Mouse (Mus musculus) B cell, adult 2 months (primary cell): ENCODE results near the gene Rnf212.

Source experiments
- DNase-seq, 2 experiments: peaks; one replicate each; pipeline ENCODE4 v3.0.0; 2022

Rnf212 gene

DNA sequence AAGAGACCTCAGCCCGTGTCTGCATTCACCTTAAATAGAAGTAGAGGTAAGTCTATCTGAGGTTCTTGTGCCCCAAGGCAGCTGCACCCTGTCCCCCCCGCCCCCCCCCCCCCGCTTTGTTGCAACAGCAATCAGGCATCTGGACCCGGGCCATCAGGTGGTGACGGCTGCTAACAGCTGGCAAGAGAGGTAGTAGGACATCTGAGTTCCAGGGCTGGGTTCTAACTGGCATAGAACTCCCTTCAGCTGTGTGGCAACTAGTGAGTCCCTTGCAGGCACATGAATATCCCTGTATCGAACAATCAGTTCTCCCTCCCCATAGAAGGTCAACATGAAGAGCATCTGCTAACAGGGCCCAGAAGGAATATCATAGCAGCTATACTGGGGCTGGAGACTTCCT, 62.8 kb downstream of the Rnf212 start:
- no peak for DNase-seq

DNA sequence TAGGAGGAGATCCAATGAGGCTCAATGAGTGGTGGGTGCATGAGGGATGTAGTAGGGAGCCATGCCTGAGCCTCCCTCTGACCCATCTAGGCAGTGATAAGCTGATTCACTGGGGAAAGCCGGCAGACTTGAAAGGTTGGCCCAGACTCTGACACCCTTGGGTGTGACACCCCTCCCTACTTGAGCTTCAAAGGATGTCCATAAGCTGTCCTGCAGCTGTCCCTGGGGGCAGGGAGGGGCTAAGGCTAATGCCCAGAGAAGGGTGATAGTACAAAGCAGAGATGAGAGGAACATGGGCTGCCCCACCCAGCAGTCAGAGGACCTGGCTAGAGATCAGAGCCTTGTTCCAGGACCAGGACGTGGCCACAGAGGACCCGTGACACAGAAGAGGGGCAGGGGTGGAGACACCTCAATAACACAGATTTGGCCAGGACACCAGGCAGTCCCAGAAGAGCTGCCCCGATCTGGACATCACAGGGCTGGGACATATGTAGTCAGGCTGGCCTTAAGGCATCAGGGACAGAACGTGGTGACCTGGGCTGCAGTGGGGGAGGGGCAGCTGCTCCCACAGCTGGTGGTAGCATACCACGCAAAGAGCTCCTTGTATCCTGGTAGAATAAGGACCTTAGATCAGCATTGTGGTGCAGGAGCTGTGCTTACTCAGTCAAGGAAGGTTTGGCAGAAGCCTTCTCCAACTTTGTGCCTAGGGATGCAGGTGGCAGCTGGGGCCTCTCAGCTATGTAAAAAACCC, 65.6 kb downstream of the Rnf212 start:
- DNase-seq, result no peak

DNA sequence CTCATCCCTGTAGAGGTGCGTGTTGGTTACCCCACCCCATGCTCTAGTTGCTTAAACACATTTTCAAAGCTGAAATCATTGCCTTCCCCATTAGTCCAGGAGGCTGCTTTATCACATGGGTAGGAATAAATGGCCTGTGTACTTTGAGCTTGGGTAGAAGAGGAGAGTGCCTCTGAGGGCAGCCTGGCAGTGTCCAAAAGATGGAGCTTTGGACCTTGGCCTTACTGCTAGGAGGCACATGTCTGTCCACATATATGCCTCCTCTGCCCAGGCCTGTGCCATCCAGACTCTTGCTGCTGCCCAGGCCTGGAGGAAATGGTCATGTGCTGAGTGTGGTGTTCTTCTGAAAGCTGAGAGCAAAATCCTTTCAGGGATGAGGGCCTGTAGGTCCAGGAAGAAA, 66.4 kb downstream of the Rnf212 start:
- DNase-seq, result no peak

DNA sequence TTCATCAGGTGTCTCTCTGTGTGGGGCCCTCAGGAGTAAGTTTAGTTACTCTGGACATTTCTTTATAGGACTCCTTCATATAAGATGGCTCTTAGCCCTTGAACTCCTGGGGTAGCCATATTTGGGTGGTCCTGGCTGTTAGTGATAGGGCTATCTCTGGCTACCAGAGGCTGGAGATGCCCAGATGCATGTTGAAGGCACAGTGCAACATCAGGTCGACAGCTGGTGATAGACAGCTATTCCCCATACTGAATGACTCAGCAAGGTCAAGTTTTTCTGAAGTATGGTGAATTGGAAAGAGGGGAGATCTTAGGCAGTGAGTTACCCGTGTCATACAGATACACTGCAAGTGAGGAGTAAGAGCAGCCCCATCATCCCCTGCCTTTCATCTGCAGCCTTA, 67.0 kb downstream of the Rnf212 start:
- DNase-seq, result no peak

DNA sequence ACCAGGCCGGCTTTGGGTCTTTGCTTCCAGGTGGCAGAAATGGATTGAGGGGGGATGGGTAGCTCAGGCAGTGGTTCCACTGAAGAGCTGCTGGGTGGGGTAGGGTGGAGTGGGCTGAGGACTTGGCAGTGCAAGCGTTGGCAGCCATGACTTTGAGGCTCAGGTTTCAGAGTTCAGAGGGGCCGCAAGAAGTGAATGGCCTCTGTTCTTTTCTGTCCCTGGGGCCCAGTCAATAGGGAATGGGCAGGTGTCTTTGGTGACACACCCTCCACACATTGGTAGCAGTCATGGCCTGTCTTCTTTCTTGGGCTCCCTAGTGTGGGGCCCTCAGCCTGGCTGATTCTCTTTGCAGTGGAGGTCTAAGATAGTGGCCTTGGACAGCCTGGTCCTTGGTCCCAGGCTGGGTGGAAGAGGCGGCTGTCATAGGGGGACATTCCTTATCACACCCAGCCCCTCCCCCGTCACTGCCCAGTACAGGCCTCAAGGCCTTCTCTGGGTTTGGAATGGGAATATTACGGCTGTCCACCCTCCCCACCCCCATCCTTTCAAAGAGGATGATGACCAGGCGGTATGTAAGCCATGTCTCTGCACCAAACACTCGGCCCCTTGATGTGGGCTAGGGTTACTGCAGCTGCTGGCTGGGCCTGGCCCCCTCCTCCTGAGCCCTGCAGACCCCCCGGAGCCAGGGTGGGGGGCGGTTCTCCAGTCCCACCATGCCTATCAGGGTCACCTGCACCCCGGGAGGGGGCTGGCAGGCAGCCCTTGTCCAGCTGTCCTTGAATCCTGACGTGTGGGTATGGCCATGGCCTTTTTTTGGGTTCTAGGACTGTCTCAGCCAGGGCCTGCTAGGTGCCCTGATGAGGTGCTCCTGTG, 70.8 kb downstream of the Rnf212 start:
- no peak for DNase-seq

DNA sequence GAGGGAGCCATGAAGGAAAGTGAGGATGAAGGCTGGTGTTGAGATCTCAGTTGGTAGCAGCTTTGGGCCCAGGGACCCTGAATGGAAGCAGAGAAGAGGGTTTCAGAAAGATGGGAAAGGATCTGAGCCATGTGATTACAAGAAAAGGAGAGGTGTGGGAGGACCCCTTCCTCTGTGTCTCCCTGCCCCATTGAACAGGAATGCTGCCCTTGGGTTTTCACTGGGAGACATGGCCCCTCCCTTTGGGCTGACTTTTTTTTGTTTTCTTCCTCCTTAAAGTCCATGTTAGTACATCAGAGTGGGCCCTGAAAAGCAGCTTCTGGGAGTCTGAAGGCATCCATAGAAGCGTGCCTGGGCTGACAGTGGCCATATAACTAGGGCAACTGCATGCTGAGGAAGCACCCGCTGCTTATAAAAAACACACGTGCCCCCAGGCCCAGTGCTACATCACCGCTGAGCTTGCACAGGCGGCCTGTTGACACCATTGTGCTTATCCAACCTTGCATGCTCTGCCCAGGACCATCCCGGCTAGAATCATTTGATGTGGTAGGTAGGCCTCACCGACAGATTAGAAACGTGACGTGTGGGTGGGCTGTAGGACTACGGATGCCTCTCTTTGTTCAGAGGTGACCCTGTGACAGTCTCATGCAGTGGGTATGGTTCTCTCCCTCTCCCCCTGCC, 73.3 kb downstream of the Rnf212 start:
- no peak for DNase-seq

DNA sequence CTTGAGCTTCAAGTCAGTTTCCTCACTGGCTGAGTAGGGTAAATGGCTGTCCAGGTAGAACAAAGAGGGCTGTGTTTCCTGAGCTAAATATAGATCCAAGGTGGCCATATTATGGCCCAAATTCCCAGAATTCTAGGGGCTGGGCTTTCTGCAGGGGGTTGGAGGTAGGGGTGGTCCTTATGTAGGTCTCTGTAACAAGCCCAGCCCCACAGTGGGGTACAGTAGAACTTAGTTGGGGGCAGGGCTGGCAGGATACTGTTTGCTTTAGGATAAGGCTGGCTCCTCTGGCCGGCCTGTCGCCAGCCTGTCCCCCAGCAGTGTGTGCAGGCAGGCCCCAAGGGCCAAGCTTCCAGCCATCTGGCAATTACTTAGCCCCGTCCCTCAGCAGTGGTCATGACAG, 74.4 kb downstream of the Rnf212 start:
- DNase-seq, result no peak

DNA sequence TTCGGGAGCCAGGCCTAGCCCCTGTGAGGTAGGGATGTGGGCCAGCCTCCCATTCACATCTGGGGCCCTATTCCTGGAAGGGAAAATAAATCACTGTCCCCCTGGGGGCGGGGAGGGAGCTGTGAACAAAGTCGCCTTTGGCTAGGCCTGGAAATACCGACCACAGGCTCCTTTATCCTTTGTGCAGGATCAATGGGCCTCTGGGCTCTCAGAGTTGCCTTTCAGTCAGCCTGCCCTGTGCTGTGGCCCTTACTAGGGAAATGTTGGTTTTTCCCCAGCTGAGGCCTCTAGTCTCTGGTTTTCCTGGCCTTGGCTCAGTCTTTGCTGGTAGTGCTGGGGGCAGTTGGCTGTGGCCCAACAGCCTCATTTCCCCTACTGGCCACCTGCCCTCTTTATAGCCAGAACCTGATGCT, 77.4 kb downstream of the Rnf212 start:
- no peak for DNase-seq

DNA sequence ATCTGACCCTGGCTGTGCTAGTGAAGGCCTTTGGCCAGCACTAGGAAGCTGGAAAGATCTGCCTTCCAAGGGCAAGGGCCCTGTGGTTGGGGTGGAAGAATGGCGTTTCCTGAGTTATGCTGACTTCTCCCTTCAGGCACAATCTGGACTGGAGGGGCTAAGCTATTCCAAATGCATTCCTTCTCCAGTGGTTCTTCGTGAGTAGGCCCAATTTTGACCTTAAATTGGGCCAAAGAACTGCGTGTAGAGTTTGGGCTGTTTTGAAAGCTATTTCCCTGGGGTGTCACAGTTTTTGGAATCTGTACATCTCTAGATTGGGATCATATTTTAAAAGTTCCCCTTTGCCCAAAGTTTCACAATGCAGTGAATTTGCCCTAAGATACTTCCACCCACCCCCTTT, 78.2 kb downstream of the Rnf212 start:
- DNase-seq, result no peak

DNA sequence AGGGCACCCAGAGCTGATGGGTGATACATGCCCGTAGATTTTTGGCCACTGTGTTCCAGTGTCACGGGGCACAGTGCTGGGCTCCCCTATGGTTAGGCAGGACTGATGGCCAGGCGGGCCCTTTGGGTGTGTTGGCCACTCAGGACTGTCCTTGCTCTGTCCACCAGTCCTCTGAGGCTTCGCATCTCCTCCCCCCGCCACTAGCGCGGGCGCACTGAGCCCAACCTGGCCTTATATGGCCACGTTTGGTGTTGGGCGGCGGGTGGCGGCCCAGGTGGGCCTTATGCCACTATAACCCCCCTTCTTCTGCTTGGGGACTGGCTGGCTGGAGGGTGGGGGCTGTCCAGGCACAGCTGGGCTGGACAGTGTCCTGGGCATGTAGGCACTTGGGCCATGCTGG, 78.9 kb downstream of the Rnf212 start:
- DNase-seq, result no peak

DNA sequence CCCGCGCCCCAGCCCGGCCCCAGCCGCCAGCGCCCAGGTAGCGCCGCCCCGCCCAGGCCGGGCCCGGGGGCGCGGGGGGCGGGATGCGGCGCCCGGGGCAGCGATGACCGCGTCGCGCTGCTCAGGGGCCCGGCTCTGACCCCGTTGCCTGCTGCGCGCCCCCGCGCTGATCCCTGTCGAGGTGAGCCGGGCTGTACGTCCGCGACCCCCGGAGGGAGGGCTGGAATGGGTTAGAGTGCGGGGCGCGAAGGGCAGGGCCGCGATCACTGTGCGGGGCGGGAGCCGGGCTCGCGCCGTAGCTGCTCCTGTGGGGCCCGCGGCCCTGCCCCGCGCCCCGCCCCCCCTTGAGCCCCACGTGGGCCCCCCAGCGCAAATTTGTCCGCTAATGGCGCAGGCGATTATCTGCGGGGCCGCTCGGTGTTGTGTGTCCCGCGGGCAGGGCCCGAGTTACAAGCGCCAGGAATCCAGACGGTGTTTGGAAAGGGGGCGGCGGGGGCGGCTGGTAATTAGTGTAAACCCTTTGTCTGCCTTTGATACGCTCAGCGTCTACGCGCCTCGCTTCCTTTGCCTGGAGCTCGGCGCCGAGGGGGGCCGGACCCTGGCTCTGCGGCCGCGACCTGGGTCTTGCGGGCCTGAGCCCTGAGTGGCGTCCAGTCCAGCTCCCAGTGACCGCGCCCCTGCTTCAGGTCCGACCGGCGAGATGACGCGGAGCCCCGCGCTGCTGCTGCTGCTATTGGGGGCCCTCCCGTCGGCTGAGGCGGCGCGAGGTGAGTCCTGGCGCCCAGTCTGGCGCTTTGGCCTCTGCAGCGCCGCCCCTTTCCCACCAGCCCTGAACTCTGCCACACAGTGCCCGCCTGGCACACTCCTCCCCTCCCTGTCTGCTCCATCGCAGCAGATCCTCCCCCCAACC, 80.2 kb downstream of the Rnf212 start:
- DNase-seq, result peak; percentile 33 to 47

DNA sequence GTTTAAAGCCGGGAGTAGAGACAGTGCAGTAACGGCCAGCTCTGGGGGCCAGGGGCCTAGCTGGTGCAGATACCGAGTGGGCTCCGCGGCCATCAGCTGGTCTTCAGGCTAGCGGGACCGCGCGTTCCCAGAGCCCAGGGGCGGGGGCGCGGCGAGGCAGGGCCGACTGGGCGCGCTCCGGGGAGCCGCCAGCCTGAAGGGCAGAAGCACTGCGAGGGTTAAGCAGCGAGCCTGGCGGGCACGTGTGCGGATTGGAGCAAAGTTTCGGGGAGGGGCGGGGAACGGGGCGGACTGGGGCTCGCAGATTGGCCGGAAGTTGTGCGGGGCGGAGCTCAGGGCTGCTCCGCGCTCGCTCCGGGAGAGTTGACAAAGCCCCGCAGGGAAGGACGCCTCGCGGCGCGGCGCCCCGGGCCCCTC, 80.9 kb downstream of the Rnf212 start:
- DNase-seq, result peak; percentile 86

DNA sequence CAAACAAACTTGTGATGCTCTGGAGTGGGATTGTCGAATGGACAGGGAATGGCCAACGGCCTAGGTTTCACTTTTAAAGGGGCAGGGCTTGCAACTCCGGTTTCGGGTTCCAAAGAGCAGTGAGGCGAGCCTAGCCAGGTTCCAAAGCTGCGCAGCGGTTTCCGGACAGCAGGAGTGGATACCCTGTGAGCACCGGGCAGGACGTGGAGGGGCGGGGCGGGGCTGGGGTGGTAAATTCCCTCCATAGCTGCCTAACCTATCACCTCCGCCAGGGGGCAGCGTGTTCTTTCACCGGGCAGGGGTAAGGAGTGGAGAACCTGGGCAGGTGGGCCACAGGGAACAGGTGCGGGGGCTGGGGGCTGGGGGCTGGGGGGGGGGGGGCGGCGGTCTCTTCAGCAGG, 82.5 kb downstream of the Rnf212 start, which contains the start of gene Fgfrl1:
Gene Fgfrl1, plus strand, starts transcription at position 112 of the 400 bp plus-strand sequence.
- DNase-seq, result peak; percentile 87

DNA sequence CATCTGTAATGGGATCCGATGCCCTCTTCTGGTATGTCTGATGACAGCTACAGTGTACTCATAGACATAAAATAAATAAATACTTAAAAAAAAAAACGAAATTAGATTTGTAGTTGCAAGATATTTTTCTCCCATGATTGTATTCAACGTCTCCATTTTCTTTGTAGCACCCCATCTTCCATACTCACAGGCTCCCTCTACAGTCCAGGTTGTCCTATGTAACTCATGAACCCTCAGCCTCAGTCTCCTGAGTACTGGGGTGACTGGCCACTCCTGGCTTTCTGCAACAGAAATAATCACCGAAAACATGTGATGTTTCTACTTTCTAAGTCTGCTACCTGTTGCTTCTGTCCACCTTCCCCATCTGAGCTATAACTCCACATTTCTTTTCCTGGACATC, 83.6 kb downstream of the Rnf212 start:
- DNase-seq, result peak in 1 of 2 experiments; percentile 21

DNA sequence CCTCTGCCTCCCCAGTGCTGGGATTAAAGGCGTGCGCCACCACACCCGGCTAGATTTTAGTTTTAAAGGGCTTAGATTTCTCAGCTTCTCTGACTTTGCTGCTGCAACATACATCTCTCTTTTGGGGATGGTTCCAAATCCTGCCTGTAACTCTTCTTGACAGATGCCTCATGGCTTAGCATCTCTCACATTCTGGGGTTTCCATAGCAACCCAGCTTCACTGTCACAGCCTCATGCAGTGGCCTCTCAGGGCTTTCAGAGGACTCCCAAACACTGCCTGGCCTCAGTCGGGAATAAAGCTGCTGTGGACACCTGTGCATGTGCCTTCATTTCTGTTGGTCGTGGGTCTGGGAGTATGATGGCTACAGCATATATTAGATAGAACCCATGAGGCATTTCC, 85.7 kb downstream of the Rnf212 start:
- no peak for DNase-seq

DNA sequence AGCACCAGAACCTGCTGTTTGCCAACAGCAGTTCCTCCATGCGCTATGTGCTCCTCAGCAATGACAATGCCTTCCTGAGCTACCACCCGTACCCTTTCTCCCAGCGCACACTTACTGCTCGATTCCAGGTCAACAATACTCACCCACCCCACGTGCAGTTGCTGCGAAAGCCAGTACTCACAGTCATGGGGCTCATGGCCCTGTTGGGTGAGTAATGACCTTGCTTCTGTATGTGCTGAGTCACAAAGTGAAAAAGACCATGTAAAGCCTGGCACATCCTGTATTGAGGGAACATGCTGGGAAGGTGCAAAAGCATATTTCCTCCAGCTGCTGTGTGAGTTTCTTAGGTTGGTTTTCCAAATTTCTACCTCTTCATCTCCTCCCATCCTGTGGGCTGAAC, 93.9 kb downstream of the Rnf212 start:
- no peak for DNase-seq

DNA sequence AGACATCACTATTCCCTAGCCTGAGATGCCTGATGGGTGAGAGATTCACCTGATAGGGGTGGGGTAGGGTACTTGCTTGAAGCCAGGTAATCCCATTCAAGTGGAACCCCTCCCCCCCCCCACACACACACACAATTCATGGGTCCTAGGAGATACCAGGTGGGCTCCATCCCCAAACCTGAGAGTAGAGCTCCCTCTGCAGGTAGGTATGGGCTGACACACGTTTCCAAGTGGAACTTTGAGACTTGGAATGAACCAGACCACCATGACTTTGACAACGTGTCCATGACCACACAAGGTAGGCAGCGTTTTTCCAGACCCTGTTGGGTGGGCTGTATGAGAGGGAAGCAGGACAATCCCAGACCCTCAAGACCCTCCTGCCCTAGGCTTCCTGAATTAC, 94.9 kb downstream of the Rnf212 start:
- no peak for DNase-seq
